Mouse (Mus musculus) megakaryocyte, embryonic 14.5 days (primary cell): Measurements from ENCODE around the gene Slc30a9.

ENCODE experiments used
- FLI1 ChIP-seq: IDR thresholded peaks from 2 replicates; pipeline ENCODE4 v1.6.1; 2012; ENCODE audit warnings: low read length, inconsistent platforms, mixed read lengths
- GATA1 ChIP-seq: IDR thresholded peaks from 3 replicates; pipeline ENCODE4 v1.6.1; 2012; ENCODE audit warnings: mixed read lengths, low read length, inconsistent platforms, borderline replicate concordance

GRCm38 (mm10) chr5:67296171-67296570, 10.6 kb upstream of the Slc30a9 start:
- TF ChIP-seq GATA1 (no peak), FLI1 (no peak)
